Mouse (Mus musculus) heart, embryonic 14.5 days (tissue): ENCODE measurements at regions not wholly inside any gene's neighbourhood (a gene's known extent, or its start where the extent isn't known, plus 50 kb on each side); places are given as distances from the start of the nearest gene placed in this dataset.

Experiments
- ATAC-seq: fragments of 200-750 bp; cut with Nextera tagmentation; 2 replicates; pipeline ENCODE4 v1.8.0; 2017; ENCODE audit warnings: low read depth, moderate TSS enrichment; ENCODE audit not compliant: insufficient number of reproducible peaks, insufficient read depth, low FRiP score
- H3K27ac ChIP-seq, 2 experiments: fragments of 200-500 bp in 1 of 2; fragments of 300-500 bp in 1 of 2; sonication (generic) in 1 of 2; replicated peaks in 1 of 2; 2 replicates each; pipeline ENCODE4 v1.5.1; 2012 to 2014; ENCODE audit warnings: low read depth in 2 of 2, low read length in 2 of 2, control low read depth in 1 of 2, mild to moderate bottlenecking in 1 of 2, mixed read lengths in 1 of 2; ENCODE audit not compliant: control insufficient read depth in 1 of 2, insufficient read depth in 1 of 2
- H3K27me3 ChIP-seq: fragments of 300-500 bp; sonication (generic); 2 replicates; pipeline ENCODE4 v1.6.1; 2014; ENCODE audit warnings: mild to moderate bottlenecking, low read length, control low read depth; ENCODE audit not compliant: control insufficient read depth, insufficient read depth
- H3K36me3 ChIP-seq: fragments of 300-500 bp; sonication (generic); 2 replicates; pipeline ENCODE4 v1.6.1; 2014; ENCODE audit warnings: mild to moderate bottlenecking, control low read depth, low read length, mixed read lengths; ENCODE audit not compliant: control insufficient read depth, insufficient read depth
- H3K4me1 ChIP-seq, 2 experiments: fragments of 200-500 bp in 1 of 2; fragments of 300-500 bp in 1 of 2; sonication (generic) in 1 of 2; 2 replicates each; pipeline ENCODE4 v1.6.1; 2012 to 2014; ENCODE audit warnings: low read length in 2 of 2, control low read depth in 1 of 2, mixed read lengths in 1 of 2; ENCODE audit not compliant: control insufficient read depth in 2 of 2, insufficient read depth in 2 of 2
- H3K4me2 ChIP-seq: fragments of 300-500 bp; sonication (generic); 2 replicates; pipeline ENCODE4 v1.6.1; 2014; ENCODE audit warnings: mild to moderate bottlenecking, low read length
- H3K4me3 ChIP-seq, 2 experiments: fragments of 200-500 bp in 1 of 2; fragments of 300-500 bp in 1 of 2; sonication (generic) in 1 of 2; 2 replicates each; pipeline ENCODE4 v1.5.1; 2012 to 2014; ENCODE audit warnings: low read length in 2 of 2, mild to moderate bottlenecking in 2 of 2, control low read depth in 1 of 2, low read depth in 1 of 2, moderate library complexity in 1 of 2; ENCODE audit not compliant: control insufficient read depth in 1 of 2, insufficient read depth in 1 of 2
- H3K9ac ChIP-seq: fragments of 300-500 bp; sonication (generic); 2 replicates; pipeline ENCODE4 v1.6.1; 2014; ENCODE audit warnings: mild to moderate bottlenecking, low read length
- H3K9me3 ChIP-seq: fragments of 300-500 bp; sonication (generic); 2 replicates; pipeline ENCODE4 v1.6.1; 2016; ENCODE audit warnings: low read length, control low read depth; ENCODE audit not compliant: control insufficient read depth
- WGBS: fragments of 180-500 bp; shearing (Covaris S2); extraction: QIAGEN DNeasy Blood & Tissue Kit; methylation state at CpG from one replicate; pipeline ENCODE4 v1.1.7; 2014; 5-methylcytosine and 5-hydroxymethylcytosine counted together

- H3K9me3 ChIP-seq = no peaks in the 10 kb centered on the region
- no peak overlapping the region for H3K9ac ChIP-seq
- H3K4me2 ChIP-seq = no peak overlapping the region
- H3K4me1 ChIP-seq = peaks cover 2 to 4% of the 10 kb centered on the region in 2 experiments; a peak in 1 of 4 replicates
- H3K27ac ChIP-seq = no peak overlapping the region
- WGBS = 63% methylated on average over 1 of the region's 1 CpGs
- no peak for ATAC-seq
- no peaks in the 10 kb centered on the region for H3K27me3 ChIP-seq
- H3K36me3 ChIP-seq = no peaks in the 10 kb centered on the region
- H3K4me3 ChIP-seq = no peak overlapping the region
These were observed 251.2 kb upstream of the Thrb start for GRCm38 (mm10) chr14:17408813-17409212.

- Histone ChIP-seq H3K36me3 (no peaks in the 10 kb centered on the region), H3K9ac (no peak overlapping the region), H3K4me3 (no peak overlapping the region), H3K9me3 (no peaks in the 10 kb centered on the region), H3K27me3 (no peaks in the 10 kb centered on the region), H3K4me1 (peaks cover 2 to 4% of the 10 kb centered on the region in 2 experiments; a peak in 1 of 4 replicates), H3K27ac (no peak overlapping the region), H3K4me2 (no peak overlapping the region)
- ATAC-seq = no peak
- 85% methylated on average over 6 of the region's 6 CpGs for WGBS
These were observed 250.6 kb upstream of the Thrb start for GRCm38 (mm10) chr14:17409497-17409896.

- no peaks in the 10 kb centered on the region for H3K9me3 ChIP-seq
- H3K4me3 ChIP-seq = no peak overlapping the region
- WGBS = 24% methylated on average over 3 of the region's 3 CpGs
- H3K4me1 ChIP-seq = peaks cover 2 to 4% of the 10 kb centered on the region in 2 experiments; a peak in 1 of 4 replicates
- H3K27ac ChIP-seq = no peak overlapping the region
- no peak overlapping the region for H3K4me2 ChIP-seq
- ATAC-seq = no peak
- H3K9ac ChIP-seq = no peak overlapping the region
- H3K36me3 ChIP-seq = no peaks in the 10 kb centered on the region
- no peaks in the 10 kb centered on the region for H3K27me3 ChIP-seq
These were observed 249.3 kb upstream of the Thrb start for GRCm38 (mm10) chr14:17410752-17411151.

GRCm38 (mm10) chr14:17411299-17411698, 248.8 kb upstream of the Thrb start:
- no peak for ATAC-seq

GRCm38 (mm10) chr14:17414246-17414888, 245.7 kb upstream of the Thrb start:
- no peak for ATAC-seq
- no peaks in the 10 kb centered on the region for H3K9me3 ChIP-seq
- H3K36me3 ChIP-seq = no peaks in the 10 kb centered on the region
- 80% methylated on average over 6 of the region's 6 CpGs for WGBS
- H3K4me2 ChIP-seq = no peak overlapping the region
- no peaks in the 10 kb centered on the region for H3K27me3 ChIP-seq
- no peak overlapping the region for H3K27ac ChIP-seq
- H3K9ac ChIP-seq = no peak overlapping the region
- peaks cover 0 to 2% of the 10 kb centered on the region in 2 experiments; a peak in 1 of 4 replicates for H3K4me1 ChIP-seq
- H3K4me3 ChIP-seq = no peak overlapping the region

More at GRCm38 (mm10) chr14:17411299-17411698, 248.8 kb upstream of the Thrb start:
- 69% methylated on average over 1 of the region's 1 CpGs for WGBS
- Histone ChIP-seq H3K4me1 (peaks cover 2 to 4% of the 10 kb centered on the region in 2 experiments; a peak in 1 of 4 replicates), H3K9me3 (no peaks in the 10 kb centered on the region), H3K9ac (no peak overlapping the region), H3K27me3 (no peaks in the 10 kb centered on the region), H3K4me3 (no peak overlapping the region), H3K27ac (no peak overlapping the region), H3K36me3 (no peaks in the 10 kb centered on the region), H3K4me2 (no peak overlapping the region)

- H3K9me3 ChIP-seq = no peaks in the 10 kb centered on the region
- H3K9ac ChIP-seq = no peak overlapping the region
- H3K4me1 ChIP-seq = no peaks in the 10 kb centered on the region
- WGBS = 66% methylated on average over 1 of the region's 1 CpGs
- no peak for ATAC-seq
- H3K27me3 ChIP-seq = no peaks in the 10 kb centered on the region
- H3K4me2 ChIP-seq = no peak overlapping the region
- no peak overlapping the region for H3K4me3 ChIP-seq
- H3K36me3 ChIP-seq = no peaks in the 10 kb centered on the region
- no peak overlapping the region for H3K27ac ChIP-seq
These were observed 232.3 kb upstream of the Thrb start for GRCm38 (mm10) chr14:17427751-17428150.

GRCm38 (mm10) chr14:17429157-17429556, 230.9 kb upstream of the Thrb start:
- 66% methylated on average over 3 of the region's 3 CpGs for WGBS
- H3K27me3 ChIP-seq = no peaks in the 10 kb centered on the region
- no peak overlapping the region for H3K27ac ChIP-seq
- H3K9me3 ChIP-seq = no peaks in the 10 kb centered on the region
- H3K4me3 ChIP-seq = no peak overlapping the region
- no peak overlapping the region for H3K4me2 ChIP-seq
- no peaks in the 10 kb centered on the region for H3K36me3 ChIP-seq
- no peak overlapping the region for H3K9ac ChIP-seq
- no peak for ATAC-seq
- H3K4me1 ChIP-seq = no peaks in the 10 kb centered on the region

- ATAC-seq = no peak
- H3K27ac ChIP-seq = no peak overlapping the region
- no peak overlapping the region for H3K9ac ChIP-seq
- H3K9me3 ChIP-seq = no peaks in the 10 kb centered on the region
- no peaks in the 10 kb centered on the region for H3K4me1 ChIP-seq
- no peak overlapping the region for H3K4me3 ChIP-seq
- no peaks in the 10 kb centered on the region for H3K27me3 ChIP-seq
- no peaks in the 10 kb centered on the region for H3K36me3 ChIP-seq
- WGBS = 76% methylated on average over 1 of the region's 1 CpGs
- no peak overlapping the region for H3K4me2 ChIP-seq
These were observed 226.7 kb upstream of the Thrb start for GRCm38 (mm10) chr14:17433346-17433745.
